27 mouse cellular contexts compared by ENCODE assay signal in genomic region chr9:37016165-37016564, GRCm38 (mm10).
DNase-seq lines count a peak whose midpoint lies in the region; ATAC-seq and TF ChIP-seq lines count a peak whose summit lies in the region.
"Had no signal": no experiment of that assay in that cellular context is flagged by ENCODE, and none has a peak within 500 bp of the region (broad histone marks: within the 10 kb centered on the region; RNA-seq: fewer than 3 reads in every experiment).

No protein-coding gene starts in this region.

- H3K27ac ChIP-seq in gastrocnemius, adult 2 months = no peak overlapping the region; the same call in 1 of the 2 replicates
- no peak overlapping the region for H3K27ac ChIP-seq in lung, postnatal 0 days (ENCODE audit: low read length)
- H3K27ac ChIP-seq: embryonic facial prominence, embryonic 13.5 days; kidney, embryonic 15.5 days; limb, embryonic 13.5 days; midbrain, embryonic 10.5 days had no signal

- no peak for TF ChIP-seq POLR2A in lung, adult 2 months (IDR thresholded peaks at IDR 0.05; ENCODE audit: borderline replicate concordance, extremely low read depth, low read depth, low read length)

- no peaks in the 10 kb centered on the region for H3K9me3 ChIP-seq in lung, postnatal 0 days (ENCODE audit: low read length)
- H3K9me3 ChIP-seq: embryonic facial prominence, embryonic 13.5 days; G1E; heart, embryonic 13.5 days; kidney, embryonic 15.5 days; limb, embryonic 13.5 days; midbrain, embryonic 10.5 days; midbrain, embryonic 15.5 days; neural tube, embryonic 15.5 days; stomach, embryonic 15.5 days had no signal

- H3K9ac ChIP-seq in lung, postnatal 0 days (replicated peaks; ENCODE audit: low read depth) = no peak overlapping the region
- H3K9ac ChIP-seq: embryonic facial prominence, embryonic 13.5 days; forebrain, postnatal 0 days; heart, embryonic 13.5 days; kidney, embryonic 15.5 days; limb, embryonic 13.5 days; neural tube, embryonic 15.5 days; stomach, embryonic 15.5 days had no signal

- no peak for ATAC-seq in lung, postnatal 0 days
- ATAC-seq: hindbrain, embryonic 16.5 days; midbrain, embryonic 15.5 days had no signal

- no peak for TF ChIP-seq CTCF in gastrocnemius, adult 2 months (IDR thresholded peaks at IDR 0.05)
- no peak for TF ChIP-seq CTCF in lung, postnatal 0 days (IDR thresholded peaks at IDR 0.05)
- no peak for TF ChIP-seq CTCF in lung, adult 2 months (IDR thresholded peaks at IDR 0.05; ENCODE audit: insufficient read depth, low read length)

- no peaks in the 10 kb centered on the region for H3K36me3 ChIP-seq in lung, postnatal 0 days (ENCODE audit: insufficient read depth, low read length)
- H3K36me3 ChIP-seq: embryonic facial prominence, embryonic 13.5 days; G1E; heart, embryonic 13.5 days; kidney, embryonic 15.5 days; limb, embryonic 13.5 days; midbrain, embryonic 10.5 days; midbrain, embryonic 15.5 days; neural tube, embryonic 15.5 days; stomach, embryonic 15.5 days had no signal

- H3K4me2 ChIP-seq in lung, postnatal 0 days (replicated peaks; ENCODE audit: low read depth, low read length) = no peak overlapping the region
- H3K4me2 ChIP-seq: embryonic facial prominence, embryonic 13.5 days; heart, embryonic 13.5 days; kidney, embryonic 15.5 days; limb, embryonic 13.5 days; liver, embryonic 11.5 days; midbrain, embryonic 15.5 days; neural tube, embryonic 15.5 days; stomach, embryonic 15.5 days had no signal

- H3K4me3 ChIP-seq in gastrocnemius, adult 2 months = no peak overlapping the region
- H3K4me3 ChIP-seq in lung, postnatal 0 days (ENCODE audit: low read depth, low read length) = no peak overlapping the region
- H3K4me3 ChIP-seq in lung, adult 2 months (replicated peaks; ENCODE audit: extremely low read depth, low read depth, low read length) = no peak overlapping the region
- H3K4me3 ChIP-seq: embryonic facial prominence, embryonic 13.5 days; heart, embryonic 13.5 days; kidney, embryonic 15.5 days; limb, embryonic 13.5 days; midbrain, embryonic 10.5 days; midbrain, embryonic 15.5 days; neural tube, embryonic 15.5 days; stomach, embryonic 15.5 days had no signal

- intact Hi-C loops in gastrocnemius, adult 2 months (cut with DNase I) = no loop called here
- intact Hi-C loops in gastrocnemius, postnatal 14 days (cut with DNase I; ENCODE audit: low total_unique reads) = no loop called here

- peak; percentile 24 for DNase-seq in cerebellum, adult 9-10 months
- DNase-seq in cerebellum, adult 11 months = no peak
- peak; percentile 37 for DNase-seq in gastrocnemius, adult 2 months
- no peak for DNase-seq in gastrocnemius, postnatal 14 days
- peak; percentile 7 for DNase-seq in lung, postnatal 0 days (ENCODE audit: low spot score)
- DNase-seq in lung, adult 2 months = no peak
- peak; percentile 48 for DNase-seq in brain, adult 2 months (ENCODE audit: low read depth, low spot score)
- DNase-seq: adrenal gland, adult 8-10 months; cerebellum, adult 11-12 months; forebrain, postnatal 0 days; gastrocnemius, postnatal 36 days; kidney, adult 18-20 months; kidney, postnatal 25 days; retina, postnatal 1 day; right cerebral cortex, postnatal 14 days; thymus, postnatal 4 days had no signal

- H3K4me1 ChIP-seq in lung, postnatal 0 days (ENCODE audit: insufficient read depth, low read depth, low read length) = no peaks in the 10 kb centered on the region; the same call in 1 of the 2 replicates
- no peaks in the 10 kb centered on the region for H3K4me1 ChIP-seq in lung, adult 2 months (ENCODE audit: control insufficient read depth, insufficient read depth, low read length)

- H3K27me3 ChIP-seq in lung, postnatal 0 days (replicated peaks; ENCODE audit: insufficient read depth, low read length) = no peaks in the 10 kb centered on the region
- H3K27me3 ChIP-seq: embryonic facial prominence, embryonic 13.5 days; kidney, embryonic 15.5 days; midbrain, embryonic 15.5 days; neural tube, embryonic 15.5 days; stomach, embryonic 15.5 days had no signal

- TF ChIP-seq EP300 in lung, postnatal 0 days (IDR thresholded peaks at IDR 0.05) = no peak

Comparison
In these comparisons a context has a peak if more than half of its experiments do, and no peak if none do; other contexts are left out.
1. DNase-seq: peak in cerebellum, adult 9-10 months (single experiment), gastrocnemius, adult 2 months (single experiment), lung, postnatal 0 days (single experiment) and brain, adult 2 months (single experiment); none in cerebellum, adult 11 months (single experiment), gastrocnemius, postnatal 14 days (single experiment) and lung, adult 2 months (single experiment).